Mouse (Mus musculus): ENCODE measurements around the gene Gpx3.

DNA sequence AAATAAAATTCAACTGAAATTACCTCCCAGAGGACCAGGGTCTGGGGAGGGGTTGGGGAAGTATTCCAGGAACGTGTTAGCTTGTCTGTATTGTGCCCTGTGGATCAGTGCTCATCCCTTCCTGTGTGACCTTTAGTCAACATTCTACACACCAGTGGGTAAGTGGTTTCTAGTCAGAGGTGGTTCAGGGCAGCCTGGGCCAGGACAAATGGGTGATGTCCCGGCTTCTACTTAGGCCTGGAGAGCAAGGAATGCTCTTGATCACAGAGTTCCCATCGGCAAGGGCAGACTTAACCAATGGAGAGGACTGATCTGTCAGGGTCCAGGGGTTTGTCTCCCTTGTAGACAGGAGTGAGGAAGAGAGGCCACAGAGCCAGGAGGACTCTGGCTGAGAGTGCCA is 20.2 kb downstream of the Gpx3 start:
- no peak for TF ChIP-seq GATA1 (IDR thresholded peaks at IDR 0.05; ENCODE audit: low read length)
- TF ChIP-seq TAL1 (IDR thresholded peaks at IDR 0.05; ENCODE audit: low read length), result no peak

Data from erythroblast, embryonic 14.5 days (primary cell).